Mouse (Mus musculus) 416B (cell line): ENCODE measurements around the gene Gm21904.
"Not testable (repeated sequence)": the region's sequence is repeated elsewhere in the genome, so short reads cannot be mapped to it uniquely, and the experiment has no call there.

ENCODE experiments used
- DNase-seq: peaks from one replicate; pipeline ENCODE4 v3.0.0; 2011; ENCODE audit warnings: low read depth

The Gm21904 gene

GRCm38 (mm10) chrY:17846166-17846565 is at the start of gene Gm21904:
TSS of gene Gm21904 (minus strand) at chrY:17846266.
- DNase-seq: not testable (repeated sequence)

GRCm38 (mm10) chrY:17874441-17874840 is 28.4 kb upstream of the Gm21904 start, which contains the start of the genes Gm20772 and Gm20831:
TSS of gene Gm20772 (plus strand) at chrY:17874741.
TSS of gene Gm20831 (plus strand) at chrY:17874741.
- not testable (repeated sequence) for DNase-seq
